Mouse (Mus musculus) liver, postnatal 0 days (tissue): ENCODE results near the gene Shisal2a.

Experiments
- CTCF ChIP-seq: sonication (generic); IDR thresholded peaks from 2 replicates; pipeline ENCODE4 v1.5.1; 2016; ENCODE audit warnings: antibody characterized with exemption, low read depth
- EP300 ChIP-seq: IDR thresholded peaks from 2 replicates; pipeline ENCODE4 v1.6.1; 2016; ENCODE audit warnings: antibody characterized with exemption, low read depth, mild to moderate bottlenecking

- TF ChIP-seq CTCF (no peak), EP300 (no peak)
These were observed 37.3 kb downstream of the Shisal2a start for GRCm38 (mm10) chr4:108345826-108346225.
